Mouse (Mus musculus): ENCODE data around the gene Pacs1. TPM values are rescaled to one million over a fixed set of nuclear protein-coding genes. Genes with fewer than 3 reads are reported as not detected.

Pacs1 gene
- total and polyA plus RNA-seq, 2 experiments: 1.1 to 3.0 TPM

DNA sequence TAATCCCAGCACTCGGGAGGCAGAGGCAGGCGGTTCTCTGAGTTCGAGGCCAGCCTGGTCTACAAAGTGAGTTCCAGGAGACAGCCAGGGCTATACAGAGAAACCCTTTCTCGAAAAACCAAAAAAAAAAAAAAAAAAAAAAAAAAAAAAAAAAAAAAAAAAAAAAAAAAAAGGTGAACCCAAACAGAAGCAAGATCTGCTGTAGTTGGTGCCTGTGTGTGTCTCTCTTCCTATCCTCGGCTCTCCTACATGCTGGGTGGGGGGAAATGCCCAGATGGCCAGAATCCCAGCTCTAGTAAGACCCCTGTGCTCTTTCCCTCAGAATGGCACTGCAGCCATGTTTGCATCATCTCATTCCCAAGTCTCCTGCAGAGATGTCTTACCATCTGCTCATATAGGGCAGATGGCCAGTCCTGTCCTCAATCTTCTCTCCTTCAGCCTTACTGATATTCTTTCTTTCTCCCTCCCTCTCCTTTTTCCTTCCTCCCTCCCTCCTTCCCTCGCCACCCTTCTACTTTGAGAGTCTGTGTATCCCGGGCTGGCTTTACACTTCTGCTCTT is 148.8 kb downstream of the Pacs1 start:
- no peak for DNase-seq (ENCODE audit: extremely low read depth, low read depth, low spot score)
- H3K4me3 ChIP-seq (ENCODE audit: insufficient read depth, low read depth, low read length): no peak overlapping the region
- H3K9ac ChIP-seq (ENCODE audit: low read depth, low read length): no peak overlapping the region
- H3K27me3 ChIP-seq (ENCODE audit: control insufficient read depth, insufficient read depth, low read length): no peaks in the 10 kb centered on the region
- TF ChIP-seq POLR2A (IDR thresholded peaks at IDR 0.05; ENCODE audit: extremely low read depth, insufficient read depth, low read length) (no peak), CTCF (IDR thresholded peaks at IDR 0.05; ENCODE audit: low read depth, low read length) (no peak)
- no peaks in the 10 kb centered on the region for H3K79me2 ChIP-seq (ENCODE audit: control insufficient read depth, insufficient read depth, low read length)
- H3K4me1 ChIP-seq (ENCODE audit: control insufficient read depth, insufficient read depth, low read length): no peaks in the 10 kb centered on the region
- WGBS: 65% methylated on average over 7 of the region's 7 CpGs
- H3K36me3 ChIP-seq (ENCODE audit: control insufficient read depth, insufficient read depth, low read length): no peaks in the 10 kb centered on the region
- H3K27ac ChIP-seq (replicated peaks; ENCODE audit: insufficient read depth, low read depth, low read length): no peak overlapping the region

DNA sequence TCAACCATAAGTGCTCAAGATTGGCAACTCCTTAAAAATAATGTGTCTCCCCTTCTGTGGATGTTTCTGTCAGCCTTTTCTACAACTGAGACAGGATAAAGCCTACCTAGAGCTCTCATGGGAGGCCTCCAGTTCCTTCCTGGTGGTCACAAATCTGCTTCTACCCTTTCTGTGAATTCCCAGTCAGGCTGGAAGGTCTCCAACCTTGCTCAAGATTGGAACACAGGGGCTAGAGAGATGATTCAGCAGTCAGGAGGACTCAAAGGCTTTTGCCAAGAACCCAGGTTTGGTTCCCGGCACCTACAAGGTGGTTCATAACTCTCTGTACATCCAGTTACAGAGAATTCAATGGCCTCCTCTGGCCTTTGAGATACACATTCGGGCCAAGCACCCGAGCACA is 149.7 kb downstream of the Pacs1 start:
- Histone ChIP-seq H3K36me3 (ENCODE audit: control insufficient read depth, insufficient read depth, low read length) (no peaks in the 10 kb centered on the region), H3K4me3 (ENCODE audit: insufficient read depth, low read depth, low read length) (no peak overlapping the region), H3K27me3 (ENCODE audit: control insufficient read depth, insufficient read depth, low read length) (no peaks in the 10 kb centered on the region), H3K79me2 (ENCODE audit: control insufficient read depth, insufficient read depth, low read length) (no peaks in the 10 kb centered on the region), H3K27ac (replicated peaks; ENCODE audit: insufficient read depth, low read depth, low read length) (no peak overlapping the region), H3K4me1 (ENCODE audit: control insufficient read depth, insufficient read depth, low read length) (no peaks in the 10 kb centered on the region), H3K9ac (ENCODE audit: low read depth, low read length) (no peak overlapping the region)
- TF ChIP-seq POLR2A (IDR thresholded peaks at IDR 0.05; ENCODE audit: extremely low read depth, insufficient read depth, low read length) (no peak), CTCF (IDR thresholded peaks at IDR 0.05; ENCODE audit: low read depth, low read length) (no peak)
- no peak for DNase-seq (ENCODE audit: extremely low read depth, low read depth, low spot score)
- 75% methylated on average over 3 of the region's 3 CpGs for WGBS

DNA sequence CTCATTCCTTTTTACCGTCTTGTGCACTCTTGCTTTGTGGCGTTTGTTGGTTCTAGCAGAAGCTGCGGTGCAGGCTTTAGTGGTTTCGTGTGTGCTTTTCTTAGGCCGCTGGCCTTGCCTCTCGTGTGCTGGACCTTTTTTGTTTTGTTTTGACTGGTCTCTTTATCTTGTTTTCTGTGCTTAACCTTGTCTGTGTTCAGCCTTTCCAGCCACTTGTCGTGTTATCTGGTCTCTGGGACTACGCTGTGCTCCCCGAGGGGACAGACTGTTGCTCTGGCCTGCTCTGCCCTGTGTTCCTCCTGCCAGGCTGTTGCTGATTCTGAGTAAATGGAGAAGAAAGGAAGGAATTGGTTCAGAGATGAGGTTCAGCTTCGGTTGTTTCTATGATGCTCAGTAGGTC is 150.4 kb downstream of the Pacs1 start:
- Histone ChIP-seq H3K79me2 (ENCODE audit: control insufficient read depth, insufficient read depth, low read length) (no peaks in the 10 kb centered on the region), H3K4me1 (ENCODE audit: control insufficient read depth, insufficient read depth, low read length) (no peaks in the 10 kb centered on the region), H3K9ac (ENCODE audit: low read depth, low read length) (no peak overlapping the region), H3K27me3 (ENCODE audit: control insufficient read depth, insufficient read depth, low read length) (no peaks in the 10 kb centered on the region), H3K27ac (replicated peaks; ENCODE audit: insufficient read depth, low read depth, low read length) (no peak overlapping the region), H3K36me3 (ENCODE audit: control insufficient read depth, insufficient read depth, low read length) (no peaks in the 10 kb centered on the region), H3K4me3 (ENCODE audit: insufficient read depth, low read depth, low read length) (no peak overlapping the region)
- no peak for DNase-seq (ENCODE audit: extremely low read depth, low read depth, low spot score)
- no peak for TF ChIP-seq CTCF (IDR thresholded peaks at IDR 0.05; ENCODE audit: low read depth, low read length)
- TF ChIP-seq POLR2A (IDR thresholded peaks at IDR 0.05; ENCODE audit: extremely low read depth, insufficient read depth, low read length): no peak
- 73% methylated on average over 10 of the region's 10 CpGs for WGBS

- peak within 1 kb of the TSS; percentile 10; the same call in 1 of the 2 replicates for H3K27ac ChIP-seq (replicated peaks; ENCODE audit: insufficient read depth, low read depth, low read length)
- H3K27me3 ChIP-seq (ENCODE audit: control insufficient read depth, insufficient read depth, low read length): no peaks in the 10 kb centered on the region
- TF ChIP-seq POLR2A (IDR thresholded peaks at IDR 0.05; ENCODE audit: extremely low read depth, insufficient read depth, low read length): no peak
- no peak for TF ChIP-seq CTCF (IDR thresholded peaks at IDR 0.05; ENCODE audit: low read depth, low read length)
- H3K4me3 ChIP-seq (ENCODE audit: insufficient read depth, low read depth, low read length): peak within 1 kb of the TSS; percentile 76
- no peaks in the 10 kb centered on the region for H3K36me3 ChIP-seq (ENCODE audit: control insufficient read depth, insufficient read depth, low read length)
- no peak for DNase-seq (ENCODE audit: extremely low read depth, low read depth, low spot score)
- WGBS: 4% methylated on average over 18 of the region's 18 CpGs
- H3K9ac ChIP-seq (ENCODE audit: low read depth, low read length): peak within 1 kb of the TSS; percentile 76
- H3K4me1 ChIP-seq (ENCODE audit: control insufficient read depth, insufficient read depth, low read length): 0 out of 2 replicates have a peak, but pooled peaks cover 2% of the 10 kb centered on the region
- no peaks in the 10 kb centered on the region for H3K79me2 ChIP-seq (ENCODE audit: control insufficient read depth, insufficient read depth, low read length)
Measured at GRCm38 (mm10) chr19:5118384-5118698, 154.6 kb downstream of the Pacs1 start, which contains the start of gene Klc2. Gene Klc2, minus strand, starts transcription at chr19:5118560.

GRCm38 (mm10) chr19:5117494-5118383 is 155.2 kb downstream of the Pacs1 start:
- peak; percentile 54 for DNase-seq (ENCODE audit: extremely low read depth, low read depth, low spot score)

More at GRCm38 (mm10) chr19:5117494-5118383, 155.2 kb downstream of the Pacs1 start:
- Histone ChIP-seq H3K27me3 (ENCODE audit: control insufficient read depth, insufficient read depth, low read length) (no peaks in the 10 kb centered on the region), H3K9ac (ENCODE audit: low read depth, low read length) (peak overlapping the region; percentile 76), H3K4me1 (ENCODE audit: control insufficient read depth, insufficient read depth, low read length) (0 out of 2 replicates have a peak, but pooled peaks cover 2% of the 10 kb centered on the region), H3K27ac (replicated peaks; ENCODE audit: insufficient read depth, low read depth, low read length) (peak overlapping the region; percentile 10; the same call in 1 of the 2 replicates), H3K79me2 (ENCODE audit: control insufficient read depth, insufficient read depth, low read length) (no peaks in the 10 kb centered on the region), H3K4me3 (ENCODE audit: insufficient read depth, low read depth, low read length) (peak overlapping the region; percentile 76), H3K36me3 (ENCODE audit: control insufficient read depth, insufficient read depth, low read length) (no peaks in the 10 kb centered on the region)
- TF ChIP-seq CTCF (IDR thresholded peaks at IDR 0.05; ENCODE audit: low read depth, low read length) (peak; percentile 89), POLR2A (IDR thresholded peaks at IDR 0.05; ENCODE audit: extremely low read depth, insufficient read depth, low read length) (0 out of 2 replicates have a peak, but pooled peaks have one; percentile 9)
- under 1% methylated on average over 79 of the region's 83 CpGs for WGBS

Data from liver, adult 2 months (tissue).